Mouse (Mus musculus): Measurements from ENCODE around the gene Fes. TPM values are rescaled to one million over a fixed set of nuclear protein-coding genes. Genes with fewer than 3 reads are reported as not detected.

Fes gene
- total and polyA plus RNA-seq, 3 experiments = 2.7 to 6.6 TPM; not detected in 1

DNA sequence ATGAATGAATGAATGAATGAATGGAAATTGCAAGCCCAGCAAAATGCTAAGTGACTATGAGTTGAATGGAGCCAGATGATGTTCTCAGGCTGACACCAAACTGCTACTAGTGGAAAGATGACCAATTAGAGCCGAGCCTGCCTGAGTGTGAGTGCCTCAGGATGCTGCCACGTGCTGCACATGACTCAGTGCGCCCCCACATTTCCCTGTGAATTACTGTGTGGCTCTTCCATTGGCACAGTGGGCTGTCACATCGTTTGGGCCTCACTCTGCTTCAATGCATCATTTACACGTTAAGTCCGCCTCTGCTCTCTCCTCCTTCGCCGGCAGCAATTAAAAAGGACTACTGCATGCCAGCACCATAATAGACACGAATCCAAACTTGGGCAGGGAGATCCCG, 24.5 kb upstream of the Fes start:
- H3K27ac ChIP-seq (ENCODE audit: control insufficient read depth, low read depth, low read length) = no peak overlapping the region
- H3K9ac ChIP-seq (ENCODE audit: control insufficient read depth, low read depth, low read length, poor library complexity, severe bottlenecking) = no peak overlapping the region
- H3K9me3 ChIP-seq (replicated peaks; ENCODE audit: insufficient read depth, low read length) = no peaks in the 10 kb centered on the region
- no peak for DNase-seq (ENCODE audit: low read depth, low spot score)
- peaks cover 5 to 15% of the 10 kb centered on the region in 2 experiments for H3K4me1 ChIP-seq (ENCODE audit: control insufficient read depth in 1 of 2, insufficient read depth in 2 of 2, low read length in 2 of 2)
- no peaks in the 10 kb centered on the region for H3K27me3 ChIP-seq (ENCODE audit: control insufficient read depth in 1 of 2, insufficient read depth in 2 of 2, low read length in 2 of 2)
- TF ChIP-seq TBP (IDR thresholded peaks at IDR 0.05; ENCODE audit: low read depth, low read length) (no peak), USF1 (IDR thresholded peaks at IDR 0.05; ENCODE audit: low read depth, low read length) (no peak), E2F4 (IDR thresholded peaks at IDR 0.05; ENCODE audit: borderline replicate concordance, low read depth, low read length) (no peak), CHD1 (IDR thresholded peaks at IDR 0.05; ENCODE audit: low read depth, low read length) (no peak), GATA1 (IDR thresholded peaks at IDR 0.05; ENCODE audit: low read depth, low read length) (no peak), GABPA (IDR thresholded peaks at IDR 0.05; ENCODE audit: low read depth, low read length) (no peak), RAD21 (IDR thresholded peaks at IDR 0.05; ENCODE audit: low read depth, low read length) (no peak), RCOR1 (IDR thresholded peaks at IDR 0.05; ENCODE audit: low read depth, low read length) (no peak), CTCF (IDR thresholded peaks at IDR 0.05 in 2 of 3, conservative IDR thresholded peaks at IDR 0.05 in 1 of 3; ENCODE audit: control insufficient read depth in 1 of 3, insufficient read depth in 1 of 3, low read depth in 2 of 3, low read length in 3 of 3, poor library complexity in 1 of 3, severe bottlenecking in 1 of 3) (no peak), KAT2A (conservative IDR thresholded peaks at IDR 0.05; ENCODE audit: low read depth, low read length) (no peak), TCF12 (IDR thresholded peaks at IDR 0.05; ENCODE audit: low read depth, low read length) (no peak), NRF1 (IDR thresholded peaks at IDR 0.05; ENCODE audit: insufficient read depth, low read depth, low read length, poor library complexity, severe bottlenecking) (no peak), MYC (IDR thresholded peaks at IDR 0.05; ENCODE audit: low read depth, low read length) (no peak), MAZ (IDR thresholded peaks at IDR 0.05; ENCODE audit: low read depth, low read length) (no peak), ETS1 (IDR thresholded peaks at IDR 0.05; ENCODE audit: low read depth, low read length) (no peak), HCFC1 (IDR thresholded peaks at IDR 0.05; ENCODE audit: low read depth, low read length) (no peak), CHD2 (IDR thresholded peaks at IDR 0.05; ENCODE audit: low read length) (no peak), MAX (IDR thresholded peaks at IDR 0.05; ENCODE audit: low read length) (no peak)
- H3K36me3 ChIP-seq (ENCODE audit: control insufficient read depth in 1 of 2, insufficient read depth in 2 of 2, low read length in 2 of 2) = peaks cover 0 to 9% of the 10 kb centered on the region in 2 experiments; a peak in 2 of 4 replicates
- no peaks in the 10 kb centered on the region for H3K79me2 ChIP-seq (ENCODE audit: control insufficient read depth, insufficient read depth, low read length, poor library complexity)
- no peak overlapping the region for H3K4me3 ChIP-seq (ENCODE audit: control insufficient read depth in 1 of 2, insufficient read depth in 1 of 2, low read depth in 2 of 2, low read length in 2 of 2)

DNA sequence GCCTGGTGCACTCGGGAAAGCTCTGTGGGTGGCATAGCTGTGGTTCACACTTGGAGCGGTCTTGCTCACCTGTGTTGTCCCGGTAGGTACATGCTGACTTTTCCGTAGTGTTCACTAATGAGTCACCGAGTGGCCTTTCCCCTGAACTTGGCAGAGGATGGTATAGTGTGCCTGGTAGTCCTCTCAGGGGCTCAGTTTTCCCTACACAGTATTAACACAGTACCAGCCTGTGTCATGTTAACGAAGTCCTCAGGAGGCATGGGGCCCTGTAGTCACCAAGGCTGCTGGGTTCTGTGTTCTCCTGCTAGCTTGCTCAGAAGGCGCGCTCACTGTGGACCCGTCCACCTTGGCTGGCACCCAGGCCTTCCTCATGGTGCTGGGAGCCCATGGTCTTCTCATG, 22.6 kb upstream of the Fes start:
- Histone ChIP-seq H3K36me3 (ENCODE audit: control insufficient read depth in 1 of 2, insufficient read depth in 2 of 2, low read length in 2 of 2) (peaks cover 0 to 6% of the 10 kb centered on the region in 2 experiments; a peak in 2 of 4 replicates), H3K9ac (ENCODE audit: control insufficient read depth, low read depth, low read length, poor library complexity, severe bottlenecking) (no peak overlapping the region), H3K27me3 (ENCODE audit: control insufficient read depth in 1 of 2, insufficient read depth in 2 of 2, low read length in 2 of 2) (no peaks in the 10 kb centered on the region), H3K27ac (ENCODE audit: control insufficient read depth, low read depth, low read length) (no peak overlapping the region), H3K9me3 (replicated peaks; ENCODE audit: insufficient read depth, low read length) (no peaks in the 10 kb centered on the region), H3K4me3 (ENCODE audit: control insufficient read depth in 1 of 2, insufficient read depth in 1 of 2, low read depth in 2 of 2, low read length in 2 of 2) (no peak overlapping the region), H3K79me2 (ENCODE audit: control insufficient read depth, insufficient read depth, low read length, poor library complexity) (no peaks in the 10 kb centered on the region), H3K4me1 (ENCODE audit: control insufficient read depth in 1 of 2, insufficient read depth in 2 of 2, low read length in 2 of 2) (peaks cover 0 to 11% of the 10 kb centered on the region in 2 experiments; a peak in 2 of 4 replicates)
- DNase-seq (ENCODE audit: low read depth, low spot score) = no peak
- no peak for TF ChIP-seq ZNF384 (IDR thresholded peaks at IDR 0.05; ENCODE audit: low read depth, low read length)
- TF ChIP-seq SIN3A (IDR thresholded peaks at IDR 0.05; ENCODE audit: low read length) = no peak
- TF ChIP-seq BHLHE40 (IDR thresholded peaks at IDR 0.05; ENCODE audit: borderline replicate concordance, low read depth, low read length) = no peak
- no peak for TF ChIP-seq ZC3H11A (IDR thresholded peaks at IDR 0.05; ENCODE audit: low read depth, low read length)
- no peak for TF ChIP-seq RAD21 (IDR thresholded peaks at IDR 0.05; ENCODE audit: low read depth, low read length)
- no peak for TF ChIP-seq CTCF (IDR thresholded peaks at IDR 0.05 in 2 of 3, conservative IDR thresholded peaks at IDR 0.05 in 1 of 3; ENCODE audit: control insufficient read depth in 1 of 3, insufficient read depth in 1 of 3, low read depth in 2 of 3, low read length in 3 of 3, poor library complexity in 1 of 3, severe bottlenecking in 1 of 3)
- no peak for TF ChIP-seq UBTF (IDR thresholded peaks at IDR 0.05; ENCODE audit: borderline replicate concordance, insufficient read depth, low read depth, low read length)
- TF ChIP-seq CHD1 (IDR thresholded peaks at IDR 0.05; ENCODE audit: low read depth, low read length) = no peak
- TF ChIP-seq MEF2A (IDR thresholded peaks at IDR 0.05; ENCODE audit: extremely low read depth, insufficient replicate concordance, low read depth, low read length, poor library complexity, severe bottlenecking) = no peak
- TF ChIP-seq MAX (IDR thresholded peaks at IDR 0.05; ENCODE audit: low read length) = no peak
- TF ChIP-seq MYC (IDR thresholded peaks at IDR 0.05; ENCODE audit: low read depth, low read length) = no peak
- no peak for TF ChIP-seq MXI1 (IDR thresholded peaks at IDR 0.05; ENCODE audit: low read depth, low read length)
- TF ChIP-seq EP300 (IDR thresholded peaks at IDR 0.05; ENCODE audit: low read depth in 1 of 2, low read length in 2 of 2) = no peak
- TF ChIP-seq JUND (IDR thresholded peaks at IDR 0.05; ENCODE audit: low read depth, low read length) = no peak
- TF ChIP-seq E2F4 (IDR thresholded peaks at IDR 0.05; ENCODE audit: borderline replicate concordance, low read depth, low read length) = no peak
- no peak for TF ChIP-seq HCFC1 (IDR thresholded peaks at IDR 0.05; ENCODE audit: low read depth, low read length)
- no peak for TF ChIP-seq ZKSCAN1 (IDR thresholded peaks at IDR 0.05; ENCODE audit: low read depth, low read length)

All from MEL (cell line).